Mouse (Mus musculus): ENCODE data around the gene Golga2.

DNA sequence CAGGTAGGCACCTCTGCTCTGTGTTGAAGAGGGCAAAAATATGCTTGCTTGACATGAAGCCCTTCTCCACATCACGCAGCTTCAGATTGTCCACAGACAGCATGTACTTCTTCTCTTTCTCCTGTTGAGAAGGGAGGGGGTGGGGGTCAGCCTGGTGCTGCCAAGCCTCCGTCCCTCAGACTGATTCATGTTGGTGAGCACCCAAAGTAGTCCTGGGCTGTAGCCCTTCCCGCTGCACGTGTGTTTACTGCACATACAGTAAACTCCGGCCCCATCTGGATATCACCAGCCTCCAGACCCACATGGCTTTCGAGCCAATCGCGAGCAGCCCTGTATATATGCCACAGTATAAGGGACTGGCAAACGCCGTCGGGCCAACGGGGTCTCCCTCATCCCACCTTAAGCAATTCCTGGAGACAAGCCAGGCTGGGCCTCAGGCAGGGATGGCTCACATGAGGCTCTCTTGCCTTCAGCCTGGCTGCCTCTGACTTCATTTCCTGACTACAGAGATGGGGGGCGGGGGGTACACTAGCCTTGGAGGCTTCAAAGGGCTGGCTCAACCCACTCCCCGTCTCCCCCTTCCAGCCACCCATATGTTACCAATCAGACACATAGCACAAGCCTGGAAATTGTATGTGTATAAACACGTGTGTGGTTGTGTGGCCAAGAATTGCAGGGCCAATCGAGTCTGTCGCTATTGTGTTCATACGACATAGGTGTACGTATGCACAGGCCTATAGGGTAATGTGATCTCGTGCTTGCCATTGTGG, 29.9 kb downstream of the Golga2 start:
- TF ChIP-seq CTCF (IDR thresholded peaks at IDR 0.05; ENCODE audit: low read depth) (no peak), EP300 (IDR thresholded peaks at IDR 0.05; ENCODE audit: low read depth) (no peak)

Measured in liver, embryonic 14.5 days (tissue).